Mouse (Mus musculus) G1E (cell line): Measurements from ENCODE around the gene Large2.
A peak's percentile ranks its signal among the peaks of the same experiment; 100 is the strongest.

Experiments
- CTCF ChIP-seq: IDR thresholded peaks from 2 replicates; pipeline ENCODE4 v1.5.1; 2012; ENCODE audit warnings: low read depth, low read length, inconsistent platforms, mixed read lengths
- GATA1 ChIP-seq: IDR thresholded peaks from 2 replicates; pipeline ENCODE4 v1.6.1; 2012; ENCODE audit warnings: borderline replicate concordance, low read length, inconsistent platforms, mixed read lengths
- GATA2 ChIP-seq: IDR thresholded peaks from 2 replicates; pipeline ENCODE4 v1.6.1; 2012; ENCODE audit warnings: low read depth, low read length, inconsistent platforms, borderline replicate concordance
- POLR2AphosphoS5 ChIP-seq: IDR thresholded peaks from 2 replicates; pipeline ENCODE4 v1.6.1; 2012; ENCODE audit warnings: low read depth, low read length, inconsistent platforms; ENCODE audit not compliant: insufficient replicate concordance
- TAL1 ChIP-seq: conservative IDR thresholded peaks from 2 replicates; pipeline ENCODE4 v1.6.1; 2012; ENCODE audit warnings: low read depth, low read length, inconsistent platforms, mixed read lengths

GRCm38 (mm10) chr2:92330840-92331239 lies 43.8 kb downstream of the Large2 start:
- TF ChIP-seq CTCF (peak; percentile 39), POLR2AphosphoS5 (no peak), GATA1 (no peak), GATA2 (no peak), TAL1 (no peak)
